In the genomic region with DNA sequence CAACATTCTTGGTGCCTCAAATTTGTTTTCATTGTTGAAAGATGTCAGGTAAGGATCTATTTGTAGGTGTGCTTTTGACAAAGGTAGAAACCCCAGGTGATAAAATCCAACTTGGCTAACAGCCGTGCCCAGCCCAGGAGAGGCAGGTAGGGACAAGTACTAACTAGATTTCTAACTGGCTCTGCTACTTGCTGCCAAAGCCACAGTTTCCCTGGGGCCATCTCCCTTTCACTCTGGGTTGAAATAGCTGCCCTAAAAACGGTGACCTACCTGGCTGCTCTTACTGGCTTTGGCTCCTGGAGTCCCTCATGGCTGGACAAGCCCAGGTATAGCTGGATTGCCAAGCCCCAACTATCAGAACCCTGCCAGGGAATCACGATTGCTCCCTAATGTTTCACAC, we compare ENCODE assay signal across 15 mouse cellular contexts. TPM values are rescaled to one million over a fixed set of nuclear protein-coding genes. Genes with fewer than 3 reads are reported as not detected.
DNase-seq lines count a peak whose midpoint lies in the region; ATAC-seq and TF ChIP-seq lines count a peak whose summit lies in the region.
"Had no signal": no experiment of that assay in that cellular context is flagged by ENCODE, and none has a peak within 500 bp of the region (broad histone marks: within the 10 kb centered on the region; RNA-seq: fewer than 3 reads in every experiment).

No protein-coding gene starts in this region.

- TF ChIP-seq CTCF in kidney, adult 2 months (conservative IDR thresholded peaks at IDR 0.05; ENCODE audit: insufficient read depth, insufficient read length, low read depth, low read length) = no peak

- no peak overlapping the region for H3K27ac ChIP-seq in liver, embryonic 13.5 days
- peak overlapping the region; percentile 88 for H3K27ac ChIP-seq in kidney, adult 2 months (ENCODE audit: insufficient read depth, low read depth, low read length)
- H3K27ac ChIP-seq in midbrain, embryonic 13.5 days = no peak overlapping the region
- H3K27ac ChIP-seq: embryonic facial prominence, embryonic 13.5 days had no signal

- 72% methylated on average over 3 of the region's 3 CpGs for WGBS in liver, embryonic 13.5 days (ENCODE audit: insufficient replicate concordance)
- 64% methylated on average over 3 of the region's 3 CpGs for WGBS in kidney, adult 2 months
- WGBS in midbrain, embryonic 13.5 days = 87% methylated on average over 3 of the region's 3 CpGs

- peaks cover 36% of the 10 kb centered on the region for H3K36me3 ChIP-seq in liver, embryonic 13.5 days
- H3K36me3 ChIP-seq in kidney, adult 2 months (ENCODE audit: control insufficient read depth, insufficient read depth, low read length) = no peaks in the 10 kb centered on the region
- no peaks in the 10 kb centered on the region for H3K36me3 ChIP-seq in midbrain, embryonic 13.5 days
- H3K36me3 ChIP-seq: embryonic facial prominence, embryonic 13.5 days had no signal

- peaks cover 68% of the 10 kb centered on the region for H3K4me1 ChIP-seq in liver, embryonic 13.5 days (replicated peaks)
- peaks cover 19% of the 10 kb centered on the region; the same call in 1 of the 2 replicates for H3K4me1 ChIP-seq in kidney, adult 2 months (ENCODE audit: control insufficient read depth, insufficient read depth, low read length)
- peaks cover 5% of the 10 kb centered on the region for H3K4me1 ChIP-seq in midbrain, embryonic 13.5 days (replicated peaks)

- ATAC-seq in liver, embryonic 13.5 days (ENCODE audit: low read depth) = no peak
- ATAC-seq in midbrain, embryonic 13.5 days = no peak

- no peaks in the 10 kb centered on the region for H3K27me3 ChIP-seq in liver, embryonic 13.5 days
- H3K27me3 ChIP-seq in kidney, adult 2 months (replicated peaks; ENCODE audit: control insufficient read depth, insufficient read depth, low read length) = no peaks in the 10 kb centered on the region
- H3K27me3 ChIP-seq in midbrain, embryonic 13.5 days = no peaks in the 10 kb centered on the region
- H3K27me3 ChIP-seq: embryonic facial prominence, embryonic 13.5 days; heart, embryonic 12.5 days had no signal

- no peak overlapping the region for H3K4me3 ChIP-seq in liver, embryonic 13.5 days (replicated peaks)
- no peak overlapping the region for H3K4me3 ChIP-seq in kidney, adult 2 months (ENCODE audit: insufficient read depth, low read depth, low read length)
- no peak overlapping the region for H3K4me3 ChIP-seq in midbrain, embryonic 13.5 days (replicated peaks)
- H3K4me3 ChIP-seq: embryonic facial prominence, embryonic 13.5 days; heart, embryonic 12.5 days had no signal

- TF ChIP-seq POLR2A in kidney, adult 2 months (IDR thresholded peaks at IDR 0.05; ENCODE audit: low read depth, low read length) = no peak

- H3K9me3 ChIP-seq in liver, embryonic 13.5 days (replicated peaks) = no peaks in the 10 kb centered on the region
- no peaks in the 10 kb centered on the region for H3K9me3 ChIP-seq in midbrain, embryonic 13.5 days
- H3K9me3 ChIP-seq: embryonic facial prominence, embryonic 13.5 days; heart, embryonic 12.5 days had no signal

- H3K9ac ChIP-seq in liver, embryonic 13.5 days = peak overlapping the region; percentile 11; the same call in 1 of the 2 replicates
- no peak overlapping the region for H3K9ac ChIP-seq in midbrain, embryonic 13.5 days (replicated peaks)
- H3K9ac ChIP-seq: embryonic facial prominence, embryonic 13.5 days; heart, embryonic 12.5 days had no signal

- H3K4me2 ChIP-seq in liver, embryonic 13.5 days = no peak overlapping the region
- no peak overlapping the region for H3K4me2 ChIP-seq in midbrain, embryonic 13.5 days (replicated peaks)
- H3K4me2 ChIP-seq: embryonic facial prominence, embryonic 13.5 days; heart, embryonic 12.5 days had no signal

- no peak for DNase-seq in liver, embryonic 13.5 days
- DNase-seq in liver = no peak
- peak; percentile 97 for DNase-seq in gonadal fat pad, adult 2 months (ENCODE audit: low read depth)
- peak; percentile 82 for DNase-seq in kidney, adult 2 months
- peak; percentile 67 to 75 for DNase-seq in kidney, postnatal 36 days
- DNase-seq in left cerebral cortex, adult 11 months (ENCODE audit: low spot score) = no peak
- DNase-seq: cerebellum, adult 11 months; gastrocnemius, postnatal 25 days; right cerebral cortex, postnatal 25 days had no signal

RNA-seq across cellular contexts. Expression of a gene that starts 15.0 kb away (rescaled TPM):
- polyA plus RNA-seq in liver, embryonic 13.5 days (2015; fragmentation: Nextera tagmentation; extraction: Ambion mirVana) = 116 and 134 TPM in 2 replicates
- 11.7 and 11.8 TPM in 2 replicates for polyA plus RNA-seq in gonadal fat pad, adult 2 months (2012; rRNA removed)
- 26.8 and 29.3 TPM in 2 replicates for polyA plus RNA-seq in kidney, adult 2 months (2012; rRNA removed)
- 9.9 TPM in 2 replicates for polyA plus RNA-seq in midbrain, embryonic 13.5 days (2015; fragmentation: Nextera tagmentation; extraction: Ambion mirVana)

RNA-seq across cellular contexts. Expression of a gene that starts 25.8 kb away (rescaled TPM):
- not detected in 2 replicates for polyA plus RNA-seq in liver, embryonic 13.5 days (2015; fragmentation: Nextera tagmentation; extraction: Ambion mirVana)
- 2.3 and 4.7 TPM in 2 replicates for polyA plus RNA-seq in gonadal fat pad, adult 2 months (2012; rRNA removed)
- 0.88 and 1.1 TPM in 2 replicates for polyA plus RNA-seq in kidney, adult 2 months (2012; rRNA removed)
- 0.07 TPM in 1 of 2 replicates, not detected in the other for polyA plus RNA-seq in midbrain, embryonic 13.5 days (2015; fragmentation: Nextera tagmentation; extraction: Ambion mirVana)
- polyA plus RNA-seq: forebrain, embryonic 11.5 days; midbrain, postnatal 0 days; neural tube, embryonic 11.5 days had no signal

RNA-seq across cellular contexts. Expression of a gene that starts 49.0 kb away (rescaled TPM):
- polyA plus RNA-seq in liver, embryonic 13.5 days (2015; fragmentation: Nextera tagmentation; extraction: Ambion mirVana) = 64.9 and 74.9 TPM in 2 replicates
- polyA plus RNA-seq in gonadal fat pad, adult 2 months (2012; rRNA removed) = 14.9 and 19.3 TPM in 2 replicates
- 22.5 and 29.1 TPM in 2 replicates for polyA plus RNA-seq in kidney, adult 2 months (2012; rRNA removed)
- 74.3 and 76.0 TPM in 2 replicates for polyA plus RNA-seq in midbrain, embryonic 13.5 days (2015; fragmentation: Nextera tagmentation; extraction: Ambion mirVana)

RNA-seq across cellular contexts. Expression of a gene that starts 49.3 kb away (rescaled TPM):
- polyA plus RNA-seq in liver, embryonic 13.5 days (2015; fragmentation: Nextera tagmentation; extraction: Ambion mirVana) = 16.7 and 18.2 TPM in 2 replicates
- polyA plus RNA-seq in gonadal fat pad, adult 2 months (2012; rRNA removed) = 14.6 and 14.9 TPM in 2 replicates
- polyA plus RNA-seq in kidney, adult 2 months (2012; rRNA removed) = 15.7 and 15.9 TPM in 2 replicates
- 31.4 and 32.8 TPM in 2 replicates for polyA plus RNA-seq in midbrain, embryonic 13.5 days (2015; fragmentation: Nextera tagmentation; extraction: Ambion mirVana)

Comparison
In these comparisons a context has a peak if more than half of its experiments do, and no peak if none do; other contexts are left out.
1. DNase-seq: peak in gonadal fat pad, adult 2 months (single experiment), kidney, adult 2 months (single experiment) and kidney, postnatal 36 days (2 of 2); none in liver, embryonic 13.5 days (single experiment), liver (single experiment) and left cerebral cortex, adult 11 months (single experiment).